Mouse (Mus musculus) liver, embryonic 14.5 days (tissue): ENCODE results near the gene Zfp865.

Source experiments
- CTCF ChIP-seq: IDR thresholded peaks from 2 replicates; pipeline ENCODE4 v1.5.1; 2016; ENCODE audit warnings: antibody characterized with exemption, low read depth, control low read depth
- EP300 ChIP-seq: IDR thresholded peaks from 2 replicates; pipeline ENCODE4 v1.6.1; 2016; ENCODE audit warnings: antibody characterized with exemption, low read depth

DNA sequence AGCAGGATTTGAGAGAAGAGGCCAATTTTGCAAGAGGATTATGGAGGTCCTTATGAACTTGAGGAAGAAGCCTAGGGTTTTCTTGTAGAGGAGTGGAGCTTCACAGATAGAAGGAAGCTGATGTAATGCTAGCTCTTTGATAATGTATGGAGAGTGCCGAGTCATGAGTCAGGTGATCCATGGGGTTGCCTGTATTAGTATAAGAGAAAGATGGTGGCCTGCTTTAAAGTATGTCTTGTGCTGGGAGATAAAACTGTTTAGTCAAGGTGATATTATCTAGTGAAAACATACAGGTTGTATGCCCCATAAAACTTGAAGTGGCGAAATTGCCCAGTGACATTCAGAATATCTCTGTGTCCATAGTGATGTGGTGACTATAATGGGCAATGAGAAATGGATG is 56.8 kb downstream of the Zfp865 start:
- TF ChIP-seq CTCF (no peak), EP300 (peak; percentile 54; the same call in 1 of the 2 replicates)
